Mouse (Mus musculus) intestine, embryonic 14.5 days (tissue): ENCODE results near the gene Btnl6. TPM values are rescaled to one million over a fixed set of nuclear protein-coding genes. Genes with fewer than 3 reads are reported as not detected.
"Not testable (repeated sequence)": the region's sequence is repeated elsewhere in the genome, so short reads cannot be mapped to it uniquely, and the experiment has no call there.

ENCODE experiments used
- ATAC-seq: fragments of 200-750 bp; cut with Nextera tagmentation; replicated peaks from 2 replicates; pipeline ENCODE4 v1.8.0; 2017; ENCODE audit warnings: low read depth, moderate number of reproducible peaks, moderate TSS enrichment, moderate library complexity; ENCODE audit not compliant: low FRiP score, low TSS enrichment
- DNase-seq: peaks from one replicate; pipeline ENCODE4 v3.0.0-alpha.2; 2018; ENCODE audit warnings: low spot score
- H3K27ac ChIP-seq: fragments of 300-500 bp; sonication (generic); 2 replicates; pipeline ENCODE4 v1.5.1; 2014; ENCODE audit warnings: low read depth, mild to moderate bottlenecking, control low read depth
- H3K27me3 ChIP-seq: fragments of 300-500 bp; sonication (generic); replicated peaks from 2 replicates; pipeline ENCODE4 v1.6.1; 2014; ENCODE audit warnings: low read length, control low read depth; ENCODE audit not compliant: control insufficient read depth, insufficient read depth
- H3K36me3 ChIP-seq: fragments of 300-500 bp; sonication (generic); 2 replicates; pipeline ENCODE4 v1.6.1; 2014; ENCODE audit warnings: low read length, control low read depth; ENCODE audit not compliant: control insufficient read depth, insufficient read depth
- H3K4me1 ChIP-seq: fragments of 300-500 bp; sonication (generic); replicated peaks from 2 replicates; pipeline ENCODE4 v1.6.1; 2014; ENCODE audit warnings: low read length, control low read depth, mixed read lengths; ENCODE audit not compliant: control insufficient read depth, insufficient read depth
- H3K4me2 ChIP-seq: fragments of 300-500 bp; sonication (generic); 2 replicates; pipeline ENCODE4 v1.6.1; 2014; ENCODE audit warnings: low read length
- H3K4me3 ChIP-seq: fragments of 300-500 bp; sonication (generic); 2 replicates; pipeline ENCODE4 v1.5.1; 2014; ENCODE audit warnings: low read depth, low read length, control low read depth, mixed read lengths
- H3K9ac ChIP-seq: fragments of 300-500 bp; sonication (generic); 2 replicates; pipeline ENCODE4 v1.6.1; 2014; ENCODE audit warnings: mild to moderate bottlenecking, low read length
- H3K9me3 ChIP-seq: fragments of 300-500 bp; sonication (generic); 2 replicates; pipeline ENCODE4 v1.6.1; 2016; ENCODE audit warnings: low read length, control low read depth; ENCODE audit not compliant: control insufficient read depth
- WGBS: fragments of 180-500 bp; shearing (Covaris S2); extraction: QIAGEN DNeasy Blood & Tissue Kit; methylation state at CpG from one replicate; pipeline ENCODE4 v1.1.7; 2014; 5-methylcytosine and 5-hydroxymethylcytosine counted together
- polyA plus RNA-seq: library from polyadenylated mRNA; unstranded; fragments of >200 nt; fragmentation: Nextera tagmentation; extraction: Ambion mirVana; gene quantifications from 2 replicates; pipeline ENCODE4 v1.2.1, GENCODE M21; 2014

Btnl6 gene
- polyA plus RNA-seq, 1 experiment from 2014 or later, result 0.14 TPM

GRCm38 (mm10) chr17:34495156-34495555 lies 22.0 kb downstream of the Btnl6 start:
- not testable (repeated sequence) for H3K27me3 ChIP-seq, H3K4me2 ChIP-seq, H3K4me3 ChIP-seq, H3K27ac ChIP-seq, H3K4me1 ChIP-seq, H3K9me3 ChIP-seq, H3K9ac ChIP-seq, DNase-seq, H3K36me3 ChIP-seq, ATAC-seq
- WGBS, result 79% methylated on average over 2 of the region's 2 CpGs

GRCm38 (mm10) chr17:34492796-34493195 lies 24.4 kb downstream of the Btnl6 start:
- Histone ChIP-seq H3K27me3 (no peaks in the 10 kb centered on the region), H3K27ac (no peak overlapping the region), H3K36me3 (no peaks in the 10 kb centered on the region), H3K9ac (no peak overlapping the region), H3K4me2 (no peak overlapping the region), H3K9me3 (no peaks in the 10 kb centered on the region), H3K4me3 (no peak overlapping the region), H3K4me1 (no peaks in the 10 kb centered on the region)
- DNase-seq, result no peak
- no peak for ATAC-seq

GRCm38 (mm10) chr17:34477238-34478013 lies 39.7 kb downstream of the Btnl6 start, which contains the start of gene Btnl4:
Gene Btnl4, minus strand, starts transcription at chr17:34477318.
- DNase-seq, H3K27me3 ChIP-seq, H3K4me2 ChIP-seq, H3K27ac ChIP-seq, H3K36me3 ChIP-seq, H3K9me3 ChIP-seq, H3K9ac ChIP-seq, H3K4me1 ChIP-seq, H3K4me3 ChIP-seq: not testable (repeated sequence)
- peak; percentile 60; the same call in 1 of the 2 replicates for ATAC-seq
- 84% methylated on average over 4 of the region's 5 CpGs for WGBS

DNA sequence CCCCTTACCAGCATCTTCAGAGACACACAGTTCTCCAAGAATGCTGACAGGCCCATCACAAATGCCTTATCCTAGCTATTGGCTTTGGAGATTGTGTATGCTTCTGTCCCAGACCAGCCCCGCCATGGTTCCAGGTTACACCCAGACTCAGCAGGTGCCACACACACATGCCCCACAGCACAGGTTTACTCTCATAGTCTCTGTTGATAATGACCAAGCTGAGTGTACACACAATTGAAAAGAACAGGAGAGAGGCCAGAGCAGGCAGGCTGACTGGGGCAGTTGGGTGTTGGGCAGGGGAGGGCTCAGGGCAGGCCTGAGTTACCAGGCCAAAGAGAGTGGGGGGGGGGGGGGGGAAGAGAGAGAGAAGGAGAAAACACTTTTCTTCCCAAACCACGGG lies 40.7 kb downstream of the Btnl6 start:
- WGBS, result 89% methylated on average over 1 of the region's 2 CpGs
- no peak for ATAC-seq
- Histone ChIP-seq H3K4me3 (no peak overlapping the region), H3K4me1 (no peaks in the 10 kb centered on the region), H3K27ac (no peak overlapping the region), H3K36me3 (no peaks in the 10 kb centered on the region), H3K9me3 (no peaks in the 10 kb centered on the region), H3K9ac (no peak overlapping the region), H3K4me2 (no peak overlapping the region), H3K27me3 (no peaks in the 10 kb centered on the region)
- no peak for DNase-seq

- no peak overlapping the region for H3K9ac ChIP-seq
- H3K4me1 ChIP-seq, result no peaks in the 10 kb centered on the region
- no peaks in the 10 kb centered on the region for H3K36me3 ChIP-seq
- H3K27ac ChIP-seq, result no peak overlapping the region
- ATAC-seq, result no peak
- H3K27me3 ChIP-seq, result no peaks in the 10 kb centered on the region
- H3K4me2 ChIP-seq, result no peak overlapping the region
- 74% methylated on average over 3 of the region's 3 CpGs for WGBS
- no peak for DNase-seq
- H3K9me3 ChIP-seq, result no peaks in the 10 kb centered on the region
- no peak overlapping the region for H3K4me3 ChIP-seq
These were observed 42.1 kb downstream of the Btnl6 start for GRCm38 (mm10) chr17:34475060-34475459.

GRCm38 (mm10) chr17:34470491-34470890 lies 46.7 kb downstream of the Btnl6 start:
- Histone ChIP-seq H3K4me1 (no peaks in the 10 kb centered on the region), H3K27me3 (no peaks in the 10 kb centered on the region), H3K4me3 (no peak overlapping the region), H3K27ac (no peak overlapping the region), H3K36me3 (no peaks in the 10 kb centered on the region), H3K9me3 (no peaks in the 10 kb centered on the region), H3K9ac (no peak overlapping the region), H3K4me2 (no peak overlapping the region)
- DNase-seq, result no peak
- ATAC-seq, result no peak
- WGBS, result 73% methylated on average over 2 of the region's 2 CpGs

DNA sequence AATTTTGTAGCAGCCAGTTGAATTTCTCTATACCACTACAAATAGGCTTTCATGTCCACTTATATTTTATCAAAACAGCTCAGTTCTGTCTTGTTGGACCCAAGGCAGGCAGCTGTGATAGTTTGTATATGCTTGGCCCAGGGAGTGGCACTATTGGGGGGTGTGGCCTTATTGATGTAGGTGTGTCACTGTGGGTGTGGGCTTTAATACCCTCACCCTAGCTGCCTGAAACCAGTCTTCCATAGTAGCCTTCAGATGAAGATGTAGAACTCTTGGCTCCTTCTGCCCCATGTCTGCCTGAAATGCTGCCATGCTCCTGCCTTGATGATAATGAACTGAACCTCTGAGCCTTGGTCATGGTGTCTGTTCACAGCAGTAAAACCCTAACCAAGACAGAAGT lies 51.2 kb downstream of the Btnl6 start:
- H3K4me2 ChIP-seq, H3K27me3 ChIP-seq, DNase-seq, ATAC-seq, H3K9ac ChIP-seq, H3K9me3 ChIP-seq, H3K27ac ChIP-seq, H3K4me1 ChIP-seq, H3K4me3 ChIP-seq, H3K36me3 ChIP-seq: not testable (repeated sequence)

DNA sequence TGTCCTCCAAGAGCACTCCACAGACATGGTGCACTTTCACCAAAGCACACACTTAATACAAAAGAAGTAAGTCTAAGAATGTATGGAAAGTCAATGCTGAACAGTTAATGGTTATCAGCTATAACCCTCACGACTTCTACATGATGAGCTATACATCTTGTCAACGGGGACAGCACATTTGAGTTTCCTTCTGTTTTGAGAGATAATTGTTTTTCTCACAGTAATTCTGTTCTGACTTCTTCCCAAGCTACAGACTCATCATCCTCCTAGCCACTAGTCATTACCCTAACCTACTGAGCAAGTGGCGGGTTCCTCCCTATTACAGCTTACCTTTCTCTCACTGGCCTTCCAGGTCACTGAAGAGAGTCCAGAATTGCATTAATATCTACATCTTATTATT lies 57.9 kb downstream of the Btnl6 start:
- no peaks in the 10 kb centered on the region for H3K27me3 ChIP-seq
- ATAC-seq (no peak), DNase-seq (no peak)
- H3K36me3 ChIP-seq, result no peaks in the 10 kb centered on the region
- no peak overlapping the region for H3K4me3 ChIP-seq
- no peaks in the 10 kb centered on the region for H3K9me3 ChIP-seq
- no peaks in the 10 kb centered on the region for H3K4me1 ChIP-seq
- no peak overlapping the region for H3K9ac ChIP-seq
- no peak overlapping the region for H3K27ac ChIP-seq
- WGBS, result 82% methylated on average over 3 of the region's 3 CpGs
- H3K4me2 ChIP-seq, result no peak overlapping the region
